Mouse (Mus musculus) spleen, adult 2 months (tissue): ENCODE results near the gene Grem2. TPM values are rescaled to one million over a fixed set of nuclear protein-coding genes. Genes with fewer than 3 reads are reported as not detected.

Experiments used
- DNase-seq, 2 experiments: peaks; one replicate each; pipeline versions ENCODE4 v3.0.0 to v3.0.0-alpha.2; 2012 to 2021; ENCODE audit warnings: low spot score in 2 of 2, low read depth in 1 of 2
- H3K27ac ChIP-seq: fragments of 200-500 bp; 2 replicates; pipeline ENCODE4 v1.5.1; 2012; ENCODE audit warnings: low read length, inconsistent platforms; ENCODE audit not compliant: insufficient read depth
- H3K27me3 ChIP-seq: fragments of 200-500 bp; 2 replicates; pipeline ENCODE4 v1.6.1; 2012; ENCODE audit warnings: mild to moderate bottlenecking, moderate library complexity, low read length, inconsistent platforms; ENCODE audit not compliant: control insufficient read depth, insufficient read depth
- H3K36me3 ChIP-seq: fragments of 200-500 bp; 2 replicates; pipeline ENCODE4 v1.6.1; 2012; ENCODE audit warnings: mild to moderate bottlenecking, low read length, inconsistent platforms; ENCODE audit not compliant: control insufficient read depth, insufficient read depth
- H3K4me1 ChIP-seq: fragments of 200-500 bp; 2 replicates; pipeline ENCODE4 v1.6.1; 2011; ENCODE audit warnings: inconsistent platforms; ENCODE audit not compliant: control insufficient read depth, insufficient read depth, insufficient read length
- H3K4me3 ChIP-seq: fragments of 200-500 bp; 2 replicates; pipeline ENCODE4 v1.5.1; 2011; ENCODE audit warnings: mild to moderate bottlenecking, inconsistent platforms; ENCODE audit not compliant: insufficient read depth, insufficient read length; ENCODE audit errors: extremely low read depth
- CTCF ChIP-seq: fragments of 200-500 bp; IDR thresholded peaks from 2 replicates; pipeline ENCODE4 v1.5.1; 2011; ENCODE audit warnings: mild to moderate bottlenecking, inconsistent platforms; ENCODE audit not compliant: insufficient read depth, insufficient read length, insufficient replicate concordance; ENCODE audit errors: extremely low read depth
- POLR2A ChIP-seq: fragments of 200-500 bp; IDR thresholded peaks from 2 replicates; pipeline ENCODE4 v1.6.1; 2011; ENCODE audit warnings: low read depth, low read length, inconsistent platforms
- WGBS: fragments of 180-500 bp; shearing (Covaris S2); methylation state at CpG from one replicate; pipeline ENCODE4 v1.1.7; 2018; 5-methylcytosine and 5-hydroxymethylcytosine counted together
- polyA plus RNA-seq: library from polyadenylated mRNA; depleted of rRNA; stranded (reverse); fragments of >200 nt; gene quantifications from 2 replicates; pipeline ENCODE4 v1.2.3, GENCODE M21; 2012

The Grem2 gene
- polyA plus RNA-seq, 1 experiment, result 1.2 TPM

DNA sequence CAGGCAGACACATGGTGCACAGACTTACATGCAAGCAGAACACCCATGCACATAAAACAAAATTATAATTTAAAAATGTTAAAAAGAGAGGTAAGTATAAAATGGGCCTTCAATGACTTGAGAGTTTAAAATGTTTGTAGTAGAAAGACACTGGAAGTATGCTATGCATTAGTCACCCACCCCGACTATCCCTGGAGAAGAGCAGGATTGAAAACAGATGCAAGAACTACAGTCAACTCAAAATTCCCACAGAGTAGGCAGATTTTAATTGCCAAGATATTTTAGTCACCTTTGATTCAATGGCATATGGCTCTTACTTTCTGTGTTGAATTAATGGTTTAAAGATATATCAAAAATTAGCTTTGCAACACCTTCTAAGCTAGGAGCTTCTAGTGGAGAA is 39.1 kb downstream of the Grem2 start:
- Histone ChIP-seq H3K36me3 (no peaks in the 10 kb centered on the region), H3K27me3 (no peaks in the 10 kb centered on the region), H3K27ac (no peak overlapping the region), H3K4me3 (no peak overlapping the region), H3K4me1 (no peaks in the 10 kb centered on the region)
- TF ChIP-seq POLR2A (no peak), CTCF (no peak)
- WGBS, result 90% methylated on average over 1 of the region's 1 CpGs
- no peak for DNase-seq

DNA sequence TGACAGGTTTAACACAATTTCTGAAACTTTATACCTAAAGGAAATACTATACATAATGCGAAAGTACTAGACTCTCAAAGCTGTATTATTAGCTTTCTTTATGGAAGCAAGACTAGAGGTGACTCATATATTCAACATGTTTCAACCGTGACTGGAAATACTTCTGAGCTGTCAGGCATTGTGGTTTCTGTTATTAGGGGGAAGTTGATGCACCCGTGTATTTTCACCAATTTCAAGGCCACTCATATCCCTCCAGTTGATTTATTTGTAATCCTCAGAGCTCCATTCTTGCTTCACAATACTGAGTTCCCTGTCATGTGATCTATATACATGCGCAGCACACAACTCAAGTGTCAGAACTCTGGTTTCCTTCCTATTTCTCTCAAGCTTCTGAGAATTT is 46.4 kb downstream of the Grem2 start:
- H3K4me3 ChIP-seq, result no peak overlapping the region
- WGBS, result 20% methylated on average over 4 of the region's 4 CpGs
- H3K4me1 ChIP-seq, result no peaks in the 10 kb centered on the region
- TF ChIP-seq CTCF, result no peak
- TF ChIP-seq POLR2A, result no peak
- H3K27me3 ChIP-seq, result no peaks in the 10 kb centered on the region
- DNase-seq, result no peak
- no peaks in the 10 kb centered on the region for H3K36me3 ChIP-seq
- H3K27ac ChIP-seq, result no peak overlapping the region

GRCm38 (mm10) chr1:174860407-174861118 is 61.1 kb downstream of the Grem2 start:
- no peak overlapping the region for H3K27ac ChIP-seq
- H3K4me1 ChIP-seq, result no peaks in the 10 kb centered on the region
- H3K36me3 ChIP-seq, result no peaks in the 10 kb centered on the region
- H3K27me3 ChIP-seq, result no peaks in the 10 kb centered on the region
- H3K4me3 ChIP-seq, result no peak overlapping the region
- 88% methylated on average over 10 of the region's 10 CpGs for WGBS
- TF ChIP-seq POLR2A (no peak), CTCF (no peak)
- DNase-seq, result no peak

DNA sequence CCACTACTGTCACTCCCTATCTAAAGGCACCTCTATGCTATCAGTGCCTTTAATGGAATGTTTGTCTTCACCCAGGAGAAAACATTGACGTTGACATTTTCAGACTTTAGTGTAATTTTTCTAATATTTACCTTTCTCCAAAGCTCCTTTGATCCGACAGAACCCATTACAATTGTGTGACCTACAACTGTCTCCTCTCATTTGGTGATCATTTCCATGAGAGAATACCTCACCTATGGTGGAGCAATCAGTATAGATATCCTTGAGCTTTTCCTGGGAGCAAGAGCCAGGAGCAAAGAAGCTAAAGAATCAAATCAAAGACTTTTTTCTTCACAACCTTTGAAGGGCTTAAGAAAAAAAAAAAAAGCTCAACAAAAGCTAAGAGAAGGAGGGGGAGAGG is 65.4 kb downstream of the Grem2 start:
- Histone ChIP-seq H3K4me1 (no peaks in the 10 kb centered on the region), H3K27me3 (no peaks in the 10 kb centered on the region), H3K4me3 (no peak overlapping the region), H3K27ac (no peak overlapping the region), H3K36me3 (no peaks in the 10 kb centered on the region)
- TF ChIP-seq CTCF, result no peak
- no peak for TF ChIP-seq POLR2A
- no peak for DNase-seq
- WGBS, result 78% methylated on average over 2 of the region's 2 CpGs

DNA sequence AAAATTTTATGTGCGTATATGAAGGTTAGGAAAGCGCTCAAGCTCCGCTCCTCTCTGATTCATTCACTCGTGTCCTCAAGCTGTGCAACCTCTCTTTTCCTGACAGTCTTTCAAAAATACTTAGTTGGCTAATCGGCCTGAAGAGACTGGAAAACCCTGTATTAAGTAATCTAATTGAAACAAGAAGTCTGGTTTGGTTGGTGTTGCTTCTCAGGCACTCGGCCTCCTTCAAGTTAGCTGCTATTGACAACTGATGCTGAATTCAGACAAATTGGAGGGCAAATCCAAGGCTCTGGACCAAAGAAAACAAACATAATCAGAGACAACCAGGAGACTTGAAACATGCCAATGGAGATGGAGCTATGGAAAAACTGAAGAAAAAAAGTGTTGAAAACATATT is 76.8 kb downstream of the Grem2 start:
- Histone ChIP-seq H3K27ac (no peak overlapping the region), H3K4me3 (no peak overlapping the region), H3K4me1 (no peaks in the 10 kb centered on the region), H3K27me3 (no peaks in the 10 kb centered on the region), H3K36me3 (no peaks in the 10 kb centered on the region)
- no peak for DNase-seq
- 88% methylated on average over 6 of the region's 6 CpGs for WGBS
- TF ChIP-seq POLR2A (no peak), CTCF (no peak)

DNA sequence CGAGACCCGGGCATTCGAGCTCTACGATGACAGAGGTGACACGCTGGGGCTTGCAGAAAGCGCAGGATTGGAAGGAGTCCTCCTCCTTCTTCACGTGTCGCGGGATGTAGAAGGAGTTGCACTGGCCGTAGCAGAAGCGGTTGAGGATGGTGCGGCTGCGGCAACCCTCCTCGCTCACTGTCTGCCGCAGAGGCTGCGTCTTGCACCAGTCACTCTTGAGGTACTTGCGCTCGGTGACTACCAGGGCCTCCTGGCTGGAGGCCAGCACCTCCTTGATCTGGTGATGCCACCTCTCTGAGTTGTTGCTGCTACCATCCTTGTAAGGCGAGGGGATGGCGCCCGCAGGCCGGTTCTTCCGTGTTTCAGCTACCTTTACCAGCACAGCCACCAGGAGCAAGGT is 84.8 kb downstream of the Grem2 start:
- TF ChIP-seq CTCF, result no peak
- TF ChIP-seq POLR2A, result no peak
- Histone ChIP-seq H3K4me3 (no peak overlapping the region), H3K36me3 (no peaks in the 10 kb centered on the region), H3K27ac (no peak overlapping the region), H3K27me3 (no peaks in the 10 kb centered on the region), H3K4me1 (no peaks in the 10 kb centered on the region)
- WGBS, result 95% methylated on average over 23 of the region's 23 CpGs
- DNase-seq, result no peak

GRCm38 (mm10) chr1:174826562-174826961 is 95.1 kb downstream of the Grem2 start:
- TF ChIP-seq POLR2A, result no peak
- TF ChIP-seq CTCF, result no peak
- H3K4me1 ChIP-seq, result no peaks in the 10 kb centered on the region
- 51% methylated on average over 8 of the region's 8 CpGs for WGBS
- no peaks in the 10 kb centered on the region for H3K27me3 ChIP-seq
- DNase-seq, result no peak
- H3K36me3 ChIP-seq, result no peaks in the 10 kb centered on the region
- H3K4me3 ChIP-seq, result no peak overlapping the region
- no peak overlapping the region for H3K27ac ChIP-seq

- Histone ChIP-seq H3K4me1 (no peaks in the 10 kb centered on the region), H3K27me3 (no peaks in the 10 kb centered on the region), H3K36me3 (no peaks in the 10 kb centered on the region), H3K4me3 (no peak overlapping the region), H3K27ac (no peak overlapping the region)
- DNase-seq, result no peak
- TF ChIP-seq POLR2A, result no peak
- no peak for TF ChIP-seq CTCF
- 82% methylated on average over 4 of the region's 4 CpGs for WGBS
These were observed 109.8 kb downstream of the Grem2 start for GRCm38 (mm10) chr1:174811846-174812245.
